Mouse (Mus musculus): ENCODE measurements at regions not wholly inside any gene's neighbourhood (a gene's known extent, or its start where the extent isn't known, plus 50 kb on each side); places are given as distances from the start of the nearest gene placed in this dataset.

DNA sequence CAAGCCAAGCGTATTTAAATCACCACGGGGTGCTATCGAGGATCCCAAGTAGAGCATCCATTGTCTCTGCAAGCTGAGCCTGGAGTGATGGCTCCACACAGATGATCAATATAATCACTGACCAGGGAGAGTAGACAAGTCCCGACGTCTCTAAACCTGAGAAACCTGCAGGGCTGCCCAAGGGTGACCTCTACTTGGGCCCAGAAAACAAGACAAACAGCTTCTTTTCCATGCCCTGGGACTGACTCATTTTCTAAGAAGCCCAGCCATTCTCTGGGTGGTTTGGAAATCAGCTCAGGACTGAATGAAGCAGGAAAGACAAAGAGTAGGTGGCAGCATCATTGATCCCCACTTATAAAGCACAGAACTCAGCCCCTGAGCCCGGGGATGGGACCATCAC is 221.5 kb downstream of the 4933412E24Rik start:
- DNase-seq (ENCODE audit: low spot score in 2 of 2): no peak

DNA sequence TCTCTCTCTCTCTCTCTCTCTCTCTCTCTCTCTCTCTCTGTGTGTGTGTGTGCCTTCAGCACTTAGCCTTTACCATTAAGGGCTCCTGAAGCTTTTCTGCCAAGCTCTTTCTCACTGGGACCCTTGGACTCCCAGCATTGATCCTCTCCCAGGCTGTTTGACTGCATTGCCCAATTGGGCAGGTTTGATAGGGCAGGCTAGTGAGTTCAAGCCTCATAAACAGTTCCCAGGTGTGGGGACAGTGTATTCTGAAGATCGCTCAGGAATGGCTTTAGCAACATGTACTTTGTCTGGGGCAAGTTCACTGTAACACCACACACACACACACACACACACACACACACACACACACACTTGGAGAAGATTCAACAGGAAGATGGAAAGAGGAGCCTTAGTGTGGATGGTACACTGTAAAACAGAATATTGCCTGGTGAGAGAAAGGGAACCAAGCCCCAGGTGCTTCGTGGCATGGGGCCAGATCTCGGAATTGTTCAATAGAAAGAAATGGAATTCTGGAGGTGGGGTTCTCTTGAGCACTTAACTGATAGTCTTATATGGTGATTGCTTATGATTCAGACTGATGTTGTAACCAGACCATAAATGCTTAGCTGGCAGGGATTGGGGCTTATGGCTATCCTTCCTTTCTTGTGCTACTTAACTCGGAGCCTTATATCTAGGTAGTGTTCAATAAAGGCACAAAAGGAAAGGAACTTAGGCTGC is 229.5 kb downstream of the 4933412E24Rik start:
- no peak for DNase-seq (ENCODE audit: low spot score in 2 of 2)

DNA sequence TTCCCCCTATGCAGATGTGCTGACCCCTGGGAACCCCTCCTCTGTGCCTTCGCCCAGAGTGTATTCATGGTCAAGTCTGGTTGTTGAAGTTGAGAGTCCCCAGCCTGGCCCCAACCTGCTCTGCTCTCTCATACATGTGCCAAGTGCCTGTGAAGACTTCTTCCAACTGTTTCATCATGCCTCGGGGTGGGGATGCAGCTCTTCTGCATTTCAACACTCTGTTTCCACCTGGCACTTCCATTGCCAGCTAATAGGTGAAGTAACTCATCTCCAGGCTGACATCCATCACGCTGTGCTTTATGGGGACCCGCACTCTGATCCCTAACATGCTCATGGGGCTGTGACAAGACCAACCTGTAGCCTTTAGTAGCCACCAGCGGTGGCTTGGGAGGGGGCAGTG is 230.4 kb downstream of the 4933412E24Rik start:
- DNase-seq (ENCODE audit: low spot score in 2 of 2): no peak

DNA sequence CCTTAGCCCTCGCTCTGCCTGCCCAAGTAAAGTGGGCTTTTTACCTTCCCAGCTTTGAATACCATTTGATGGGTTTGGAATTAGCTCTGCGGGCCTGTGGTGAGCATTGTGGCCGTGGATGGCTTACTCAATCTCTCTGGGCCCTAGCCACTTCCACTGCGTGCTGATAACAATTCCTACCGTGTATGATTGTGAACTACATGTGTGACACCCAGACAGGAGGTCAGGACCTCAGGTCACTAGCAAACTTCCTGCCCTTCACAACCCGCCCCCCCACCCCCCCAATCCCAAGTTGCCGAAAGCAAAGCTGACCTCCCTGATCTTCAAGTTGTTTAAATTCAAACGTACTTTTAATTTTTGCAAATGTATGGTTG is 231.9 kb downstream of the 4933412E24Rik start:
- no peak for DNase-seq (ENCODE audit: low spot score in 2 of 2)

DNA sequence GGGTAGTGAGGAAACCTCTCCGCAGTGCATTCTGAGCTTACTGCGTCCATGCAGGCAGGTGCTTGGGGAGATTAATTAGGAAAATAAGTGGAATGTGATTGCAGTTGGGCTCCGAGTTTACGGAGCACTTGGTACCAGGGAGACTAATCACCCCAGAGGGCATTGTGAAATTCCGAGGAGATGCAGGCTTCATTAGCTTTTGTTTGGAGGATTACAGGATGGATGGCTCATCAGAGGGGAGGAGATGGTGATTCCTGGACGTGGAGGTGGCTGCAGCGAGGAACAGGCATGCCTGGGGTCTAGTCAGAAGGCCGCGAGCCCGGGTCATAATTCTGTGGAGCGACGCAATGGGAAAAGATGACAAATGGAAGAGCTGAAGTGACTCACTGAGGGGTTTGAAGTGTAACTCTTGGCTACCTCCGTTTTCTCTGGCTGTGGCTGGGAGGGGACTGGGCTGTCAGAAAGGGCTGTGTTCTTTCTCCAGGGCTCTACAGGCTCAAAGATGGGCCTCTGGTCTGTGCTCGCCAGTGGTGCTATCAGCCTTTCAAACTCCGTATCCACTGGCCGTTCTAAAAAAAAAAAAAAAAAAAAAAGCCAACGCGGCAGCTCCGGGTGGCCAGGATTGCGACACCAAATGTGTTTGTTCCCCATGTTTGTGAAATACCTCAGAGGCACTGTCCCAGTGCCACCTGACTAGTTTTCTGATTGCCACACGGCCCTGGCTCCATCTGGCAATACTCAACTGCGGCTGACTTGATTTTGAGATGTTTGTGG is 232.4 kb downstream of the 4933412E24Rik start:
- DNase-seq (ENCODE audit: low spot score in 2 of 2): peak; percentile 35 to 56

DNA sequence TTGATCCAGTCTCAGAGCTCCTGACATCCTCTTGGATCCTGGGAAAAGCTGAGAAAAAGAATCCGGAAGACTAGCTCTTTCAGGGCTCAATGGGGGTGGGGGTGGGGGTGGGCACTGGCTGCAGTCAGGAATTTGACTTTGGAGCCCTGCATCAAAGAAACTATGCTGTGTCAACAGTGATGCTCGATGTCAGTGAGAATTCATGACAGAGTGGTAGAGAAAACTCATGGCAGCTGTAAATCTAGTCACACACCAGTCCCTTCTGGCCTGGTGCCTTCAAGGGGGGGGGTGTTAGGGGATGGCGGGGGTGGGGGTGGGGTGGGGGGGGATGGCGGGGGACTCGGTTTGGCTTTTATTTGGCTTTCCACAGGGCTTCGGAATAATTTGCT is 233.0 kb downstream of the 4933412E24Rik start:
- DNase-seq (ENCODE audit: low spot score in 2 of 2): no peak

DNA sequence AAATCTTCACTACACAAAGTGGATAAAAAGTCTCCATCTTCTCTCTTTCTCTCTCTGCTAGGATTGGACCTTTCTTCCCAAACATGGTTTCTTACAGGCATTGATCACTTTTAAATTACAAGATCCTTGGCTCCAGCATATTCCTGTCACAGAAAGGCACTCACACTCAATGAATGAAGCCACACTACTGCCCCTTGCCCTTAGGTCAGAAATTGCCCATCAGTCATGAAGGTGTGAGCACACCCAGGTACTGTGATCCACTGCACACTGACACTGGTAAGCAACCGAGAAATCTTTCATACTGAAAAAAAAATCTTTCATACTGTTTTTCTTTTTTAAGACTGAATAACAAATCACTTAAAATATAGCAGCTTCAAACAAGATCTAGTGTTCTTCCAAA is 235.9 kb downstream of the 4933412E24Rik start:
- no peak for DNase-seq (ENCODE audit: low spot score in 2 of 2)

DNA sequence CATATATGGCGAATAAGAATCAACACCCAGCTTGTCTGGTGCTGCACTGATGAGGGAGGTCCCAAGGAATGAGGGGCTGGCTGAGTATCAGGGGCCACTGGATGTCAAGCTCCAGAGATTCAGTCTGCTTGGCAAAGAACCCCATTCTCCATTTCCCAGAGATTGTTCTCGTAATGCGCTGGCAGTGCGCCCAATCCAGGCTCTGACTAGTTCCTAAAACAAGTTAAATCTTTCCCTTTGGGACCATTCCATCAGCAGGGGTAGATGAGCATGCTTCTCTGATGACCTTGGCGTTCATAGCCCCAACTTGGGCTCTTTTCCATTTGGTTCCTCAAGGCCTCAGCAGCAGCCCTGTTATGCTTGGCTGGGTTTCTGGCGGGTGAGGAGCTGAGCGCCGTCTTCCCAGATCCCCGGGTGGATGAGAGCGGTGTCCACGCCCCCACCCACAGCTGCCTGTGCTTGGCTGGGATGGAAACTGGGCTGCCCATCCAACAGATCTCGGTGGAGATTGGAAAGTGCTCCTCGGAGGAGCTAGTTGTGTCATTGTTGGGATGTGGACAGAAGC is 239.0 kb downstream of the 4933412E24Rik start:
- DNase-seq (ENCODE audit: low spot score in 2 of 2): peak; percentile 95

DNA sequence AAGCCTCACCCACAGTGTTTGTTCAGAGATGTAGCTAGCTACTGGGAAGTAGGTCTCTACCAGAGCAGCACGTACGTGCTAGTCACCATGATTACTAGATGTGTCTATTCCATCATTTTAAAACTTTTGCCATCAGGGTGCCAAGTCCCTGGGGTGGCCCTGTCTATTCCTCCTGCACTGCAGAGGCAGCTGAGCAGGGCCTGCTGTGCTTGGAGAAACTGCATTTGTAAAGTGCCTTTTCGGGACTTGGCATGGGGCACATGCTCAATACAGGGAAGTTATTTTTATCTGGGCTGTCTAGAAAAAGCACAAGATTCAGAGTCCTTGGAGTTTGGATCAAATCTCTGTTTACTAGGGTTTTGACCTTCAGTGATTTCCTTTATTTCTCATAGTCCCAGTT is 240.6 kb downstream of the 4933412E24Rik start:
- DNase-seq (ENCODE audit: low spot score in 2 of 2): peak; percentile 33 to 36

DNA sequence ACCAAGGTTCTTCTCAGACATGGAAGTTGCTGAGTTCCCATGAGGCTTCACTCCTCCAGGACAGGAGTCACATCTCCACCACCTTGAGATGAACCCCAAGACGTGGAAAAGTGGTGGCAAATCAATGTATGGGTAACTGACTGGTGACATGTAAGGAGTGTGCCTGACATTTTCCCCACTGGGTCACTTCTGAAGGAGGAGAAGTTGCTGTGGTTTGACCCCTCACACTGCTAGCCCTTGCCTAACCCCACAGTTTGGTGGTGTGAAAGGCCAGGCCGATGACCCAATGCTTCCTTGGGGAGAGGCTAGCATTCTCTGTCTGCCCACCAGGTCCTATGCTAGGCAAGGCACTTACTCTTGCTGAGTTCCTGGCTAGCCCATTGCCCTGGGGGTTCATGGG is 242.4 kb downstream of the 4933412E24Rik start:
- DNase-seq (ENCODE audit: low spot score in 2 of 2): no peak

DNA sequence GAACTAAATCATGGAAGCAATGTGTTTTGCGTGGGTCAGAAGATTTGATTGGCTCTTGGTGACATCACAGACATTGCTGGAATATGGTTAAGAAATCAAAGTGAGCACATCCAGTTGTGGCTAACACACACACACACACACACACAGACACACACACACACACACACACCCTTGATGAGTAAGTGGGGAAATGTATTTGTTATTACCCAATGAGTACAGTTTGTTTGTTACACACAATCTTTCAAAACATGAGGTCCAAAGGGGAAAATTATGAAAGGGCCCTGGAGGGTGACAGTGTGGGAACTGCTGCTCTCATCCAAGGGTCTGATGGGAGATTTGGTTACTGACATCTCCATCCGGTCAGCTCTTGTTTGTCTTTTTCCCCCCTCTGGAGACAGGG is 243.8 kb downstream of the 4933412E24Rik start:
- no peak for DNase-seq (ENCODE audit: low spot score in 2 of 2)

DNA sequence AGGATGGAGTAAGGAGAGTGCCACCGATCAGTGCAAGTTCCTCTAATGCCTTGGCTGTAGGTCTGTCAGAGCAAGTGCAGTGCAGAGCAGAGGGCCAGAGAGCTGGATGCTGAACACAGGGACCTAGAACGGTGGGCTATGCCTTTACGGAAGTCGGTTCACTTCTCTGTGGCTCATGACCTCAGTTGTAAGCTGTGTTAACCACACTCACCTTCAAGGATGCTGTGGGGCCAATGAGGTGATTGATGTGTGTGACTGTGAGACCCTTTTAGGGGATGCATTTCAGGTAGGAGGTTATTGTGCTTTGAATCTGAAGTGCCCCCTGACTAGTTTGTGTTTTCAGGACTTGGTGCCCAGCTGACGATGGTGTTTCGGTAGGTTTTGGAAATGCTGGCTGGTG is 254.4 kb downstream of the 4933412E24Rik start:
- no peak for DNase-seq (ENCODE audit: low spot score in 2 of 2)

DNA sequence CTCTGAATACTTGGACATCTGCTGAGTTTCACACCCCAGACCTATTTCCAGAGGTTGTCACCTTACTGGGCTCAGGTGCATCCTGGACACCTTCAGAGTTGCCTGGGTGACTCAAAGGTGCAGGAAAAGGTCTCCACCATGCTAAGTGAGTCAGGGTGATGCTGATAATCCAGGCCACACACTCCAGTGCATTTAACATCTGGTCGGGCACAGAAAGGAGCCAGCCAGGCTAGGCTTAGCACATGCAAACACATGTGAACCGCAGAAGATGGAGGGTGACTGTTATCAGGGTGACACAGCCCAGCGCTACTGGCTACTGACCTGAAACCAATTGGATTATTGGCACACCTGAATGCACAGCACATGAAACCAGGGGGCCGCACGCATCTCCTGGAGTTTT is 255.9 kb downstream of the 4933412E24Rik start:
- no peak for DNase-seq (ENCODE audit: low spot score in 2 of 2)

DNA sequence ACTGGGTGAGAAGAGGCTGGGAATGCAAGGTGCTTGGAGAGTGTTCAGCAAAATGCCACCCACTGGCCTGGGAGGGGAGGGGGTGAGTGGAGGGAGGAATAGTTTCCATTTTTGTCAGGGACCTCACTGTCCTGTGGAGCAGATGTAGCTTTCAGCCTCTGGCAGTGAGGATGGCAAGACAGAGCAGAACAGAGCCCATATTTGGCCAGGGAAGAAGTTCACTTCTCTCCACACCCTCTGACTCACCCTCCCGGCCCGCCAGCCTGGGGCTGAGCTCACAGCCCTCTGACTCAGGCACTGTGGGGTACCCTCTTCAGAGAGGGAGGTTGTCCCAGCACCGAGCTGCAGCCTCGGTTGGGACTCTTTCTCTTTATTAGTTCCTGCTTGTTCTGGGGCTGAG is 256.8 kb downstream of the 4933412E24Rik start:
- peak; percentile 45 to 59 for DNase-seq (ENCODE audit: low spot score in 2 of 2)

DNA sequence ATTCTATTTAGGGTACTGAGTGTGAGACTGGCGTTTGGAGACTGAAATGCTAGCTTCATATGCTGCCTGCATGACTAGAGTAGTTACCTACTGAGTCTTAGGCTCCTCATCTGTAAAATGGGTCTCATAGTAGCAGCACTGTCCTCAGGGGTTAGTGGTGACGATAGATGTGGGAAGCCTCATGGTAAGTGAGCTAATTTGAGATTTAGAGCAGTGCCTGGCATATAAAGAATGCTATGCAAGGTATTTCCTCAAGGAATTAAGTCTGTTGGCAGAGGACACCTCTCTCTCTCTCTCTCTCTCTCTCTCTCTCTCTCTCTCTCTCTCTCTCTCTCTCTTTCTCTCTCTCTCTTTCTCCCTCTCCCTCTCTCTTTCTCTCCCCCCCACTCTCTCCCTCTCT is 257.4 kb downstream of the 4933412E24Rik start:
- no peak for DNase-seq (ENCODE audit: low spot score in 2 of 2)

DNA sequence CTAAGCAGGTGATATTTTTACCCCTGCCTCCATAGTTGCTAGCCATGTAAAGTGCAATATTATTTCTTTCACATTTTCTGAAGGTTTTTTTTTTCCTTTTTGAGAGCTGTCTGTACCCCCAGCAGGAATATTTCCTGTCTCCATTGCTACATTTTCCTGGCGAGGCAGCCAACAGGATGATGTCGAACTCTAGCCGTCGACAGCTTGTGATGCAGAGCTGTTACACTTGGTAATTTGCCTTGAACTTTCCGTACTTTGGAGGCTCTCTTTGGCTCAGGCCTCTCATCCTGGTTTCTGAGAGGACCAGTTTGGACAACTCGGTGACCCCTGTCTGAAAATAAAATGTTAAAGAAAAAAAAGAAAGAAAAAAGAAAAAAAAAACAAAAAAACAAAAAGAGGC is 260.3 kb downstream of the 4933412E24Rik start:
- DNase-seq (ENCODE audit: low spot score in 2 of 2): peak; percentile 60 to 64

DNA sequence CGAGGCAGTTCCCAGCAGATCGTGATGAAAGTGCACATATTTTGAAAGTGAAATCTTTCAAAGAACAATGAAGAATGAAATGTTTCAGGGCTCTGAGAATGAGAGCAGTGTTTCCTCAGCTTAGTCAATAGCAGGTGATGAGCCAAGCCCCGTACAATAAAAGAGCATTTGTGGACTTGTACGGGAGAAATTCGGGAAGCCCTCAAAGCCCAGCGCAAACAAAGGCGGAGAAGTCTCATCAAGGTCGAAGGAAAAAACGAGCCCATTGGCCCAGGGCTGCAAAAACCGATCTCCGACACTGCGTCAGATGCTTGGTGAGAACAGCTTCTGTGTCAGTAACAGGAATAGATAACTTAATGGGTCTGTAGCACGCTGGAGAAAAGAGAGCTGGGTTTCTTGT is 261.5 kb downstream of the 4933412E24Rik start:
- DNase-seq (ENCODE audit: low spot score in 2 of 2): no peak

DNA sequence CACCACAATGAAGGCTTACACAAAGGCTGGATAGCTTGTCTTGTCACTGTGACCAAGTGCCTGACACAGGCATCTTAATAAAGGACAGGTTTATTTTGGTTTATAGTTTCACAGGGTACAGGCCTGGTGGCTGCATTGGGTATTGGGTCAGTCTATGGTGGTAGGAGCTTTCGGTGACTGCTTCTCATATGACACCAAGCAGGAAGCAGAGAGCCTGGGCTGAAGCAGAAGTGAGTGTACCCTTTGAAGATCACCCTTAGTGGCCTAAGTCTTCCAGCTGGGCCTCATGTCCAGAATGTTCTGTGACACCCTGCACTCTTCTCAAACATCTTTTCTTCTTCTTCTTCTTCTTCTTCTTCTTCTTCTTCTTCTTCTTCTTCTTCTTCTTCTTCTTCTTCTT is 264.1 kb downstream of the 4933412E24Rik start:
- no peak for DNase-seq (ENCODE audit: low spot score in 2 of 2)

DNA sequence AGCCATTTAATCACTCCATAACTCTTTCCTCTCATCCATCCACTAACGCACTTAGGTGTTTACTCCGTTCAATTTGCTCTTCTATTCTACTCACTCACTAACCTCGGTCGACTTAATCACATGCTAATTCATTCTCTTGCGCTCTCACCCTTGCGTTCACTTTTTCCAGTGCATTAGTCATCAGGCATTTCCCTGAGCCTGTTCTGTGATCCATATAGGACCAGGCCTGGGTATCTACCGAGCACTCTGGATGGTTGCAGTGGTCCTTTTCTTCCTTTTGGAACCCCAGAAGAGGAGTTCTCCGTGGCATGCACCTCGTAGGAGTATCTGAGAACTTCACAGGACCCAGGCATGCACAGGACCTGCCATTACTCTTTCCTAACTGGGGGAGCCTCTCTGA is 270.1 kb downstream of the 4933412E24Rik start:
- DNase-seq (ENCODE audit: low spot score in 2 of 2): no peak

DNA sequence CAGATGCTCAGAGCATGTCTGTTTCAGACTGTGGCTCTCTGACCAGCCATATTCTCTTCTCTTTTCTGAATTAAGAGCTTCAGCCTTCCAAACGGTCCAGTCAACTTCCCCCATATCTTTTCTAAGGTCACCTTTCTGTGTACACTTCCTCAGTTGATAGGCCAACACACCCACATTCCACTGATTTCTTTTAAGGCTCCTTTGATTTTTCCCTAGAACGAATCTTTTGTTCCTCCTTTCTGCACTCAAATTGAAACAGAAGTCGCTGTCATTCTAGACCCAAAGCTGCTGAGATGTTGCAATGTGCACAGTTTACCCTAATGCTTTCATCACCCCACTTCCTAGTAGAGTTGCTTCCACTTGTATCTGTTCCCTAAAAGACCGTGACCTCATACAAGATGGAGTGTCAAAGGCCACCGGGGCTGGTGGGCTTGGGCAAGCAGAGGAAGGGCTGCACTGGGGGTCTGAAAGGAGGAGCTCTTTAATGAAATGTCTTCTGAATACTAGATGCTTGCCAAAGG is 271.9 kb downstream of the 4933412E24Rik start:
- DNase-seq (ENCODE audit: low spot score in 2 of 2): peak; percentile 17 to 53

DNA sequence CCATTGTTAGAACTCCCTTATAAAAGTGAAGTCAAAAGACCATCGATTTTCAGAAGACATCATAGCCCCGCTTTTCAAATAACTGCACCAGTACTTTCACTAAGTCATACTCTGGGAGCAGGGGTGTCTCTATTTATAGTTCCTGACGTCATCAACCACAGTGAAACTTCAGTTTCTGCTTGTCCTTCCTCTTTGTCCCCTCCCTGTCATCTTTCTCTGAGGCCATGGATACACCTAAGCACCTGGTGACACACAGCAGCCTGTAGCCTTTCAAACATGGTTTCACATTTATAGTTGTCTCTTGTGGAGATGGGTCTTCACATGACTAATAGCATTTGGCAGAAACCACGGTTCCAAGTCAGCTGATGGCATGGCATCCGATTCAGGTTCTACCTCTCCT is 277.2 kb downstream of the 4933412E24Rik start:
- no peak for DNase-seq (ENCODE audit: low spot score in 2 of 2)

DNA sequence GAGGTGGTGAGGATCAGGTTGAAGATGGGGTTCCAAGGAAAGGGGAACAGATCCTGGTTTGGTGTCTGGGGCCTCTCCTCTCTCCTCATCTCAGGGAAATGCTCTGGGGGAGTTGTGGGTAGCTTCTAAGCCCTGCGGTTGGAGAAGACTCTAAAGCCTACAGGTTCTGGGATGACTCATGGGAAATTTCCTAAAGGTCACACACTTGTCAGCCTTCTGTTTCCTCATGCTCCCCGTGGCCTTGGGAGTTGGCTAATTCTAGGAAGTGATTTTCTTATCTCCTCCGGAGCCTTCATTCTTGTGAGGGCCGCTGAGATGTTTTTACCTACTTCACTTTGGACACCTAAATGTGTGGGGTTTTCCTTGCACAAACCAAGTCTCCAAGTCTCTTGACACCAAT is 279.2 kb downstream of the 4933412E24Rik start:
- DNase-seq (ENCODE audit: low spot score in 2 of 2): no peak

DNA sequence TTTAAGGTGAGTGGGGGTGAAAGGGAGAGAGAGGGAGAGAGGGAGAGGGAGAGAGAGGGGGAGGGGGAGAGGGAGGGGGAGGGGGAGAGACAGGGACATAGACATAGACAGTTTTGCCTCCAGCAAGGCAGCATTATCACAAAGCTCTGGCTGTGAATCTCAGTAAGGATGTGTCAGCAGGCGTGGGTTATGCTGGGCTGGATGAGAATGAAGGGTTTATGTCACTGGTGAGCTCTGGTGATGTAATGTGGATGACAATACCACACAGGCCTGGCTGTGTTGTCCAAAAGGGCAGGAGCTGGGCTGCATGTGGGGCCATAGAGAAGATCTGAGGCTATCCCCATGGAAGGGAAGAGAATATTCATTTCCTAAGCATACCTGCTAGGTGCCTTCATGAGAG is 282.0 kb downstream of the 4933412E24Rik start:
- DNase-seq (ENCODE audit: low spot score in 2 of 2): no peak
